Mouse (Mus musculus): Measurements from ENCODE around the gene Pwwp2b.

- TF ChIP-seq POLR2A (IDR thresholded peaks at IDR 0.05; ENCODE audit: insufficient read depth, low read length) (no peak), CTCF (IDR thresholded peaks at IDR 0.05; ENCODE audit: low read depth, low read length) (peak; percentile 97), EP300 (IDR thresholded peaks at IDR 0.05; ENCODE audit: insufficient read depth, low read depth, low read length) (0 out of 2 replicates have a peak, but pooled peaks have one; percentile 56)
Observed at GRCm38 (mm10) chr7:139233714-139234113, 14.6 kb upstream of the Pwwp2b start.

All from ES-Bruce4 (cell line).